ENCODE assay signal across 8 mouse cellular contexts in the genomic region with DNA sequence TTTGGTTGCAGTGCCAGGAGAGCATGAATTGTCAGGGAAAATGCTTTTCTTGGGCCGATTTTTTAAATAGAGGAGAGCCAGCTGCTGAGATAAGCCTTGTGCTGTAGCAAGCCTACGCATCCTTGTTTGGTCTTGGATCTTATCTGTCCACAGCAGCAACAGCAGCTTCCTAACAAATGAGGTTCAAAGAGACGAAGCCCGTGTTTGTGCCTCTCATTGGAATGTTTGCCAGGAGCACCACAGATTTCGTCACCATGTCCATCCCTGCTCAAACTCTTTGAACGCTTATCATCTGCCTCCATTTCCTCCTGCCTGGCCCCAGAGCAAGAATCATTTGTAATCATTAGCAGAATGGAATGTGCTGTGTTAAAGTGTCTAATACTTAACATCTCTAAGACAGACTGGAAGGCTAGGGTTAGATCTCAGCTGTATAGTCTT. TPM values are rescaled to one million over a fixed set of nuclear protein-coding genes. Genes with fewer than 3 reads are reported as not detected.
DNase-seq lines count a peak whose midpoint lies in the region; ATAC-seq and TF ChIP-seq lines count a peak whose summit lies in the region.

No protein-coding gene starts in this region.

- H3K27me3 ChIP-seq in midbrain, embryonic 16.5 days (ENCODE audit: control insufficient read depth, insufficient read depth, low read depth, low read length), result no peaks in the 10 kb centered on the region
- H3K27me3 ChIP-seq in midbrain, embryonic 11.5 days (ENCODE audit: control insufficient read depth, insufficient read depth, low read length), result no peaks in the 10 kb centered on the region
- H3K27me3 ChIP-seq in heart, embryonic 13.5 days (replicated peaks), result no peaks in the 10 kb centered on the region
- H3K27me3 ChIP-seq in kidney, embryonic 16.5 days (ENCODE audit: insufficient read depth, low read length), result no peaks in the 10 kb centered on the region
- no peaks in the 10 kb centered on the region for H3K27me3 ChIP-seq in lung, postnatal 0 days (replicated peaks; ENCODE audit: insufficient read depth, low read length)

- H3K4me1 ChIP-seq in midbrain, embryonic 16.5 days (ENCODE audit: control insufficient read depth, insufficient read depth, low read length), result peaks cover 2% of the 10 kb centered on the region; the same call in 1 of the 2 replicates
- H3K4me1 ChIP-seq in midbrain, embryonic 11.5 days (ENCODE audit: control insufficient read depth, insufficient read depth, low read length), result no peaks in the 10 kb centered on the region
- peaks cover 47% of the 10 kb centered on the region for H3K4me1 ChIP-seq in heart, embryonic 13.5 days
- H3K4me1 ChIP-seq in kidney, embryonic 16.5 days (ENCODE audit: insufficient read depth, low read length), result peaks cover 29% of the 10 kb centered on the region
- H3K4me1 ChIP-seq in lung, postnatal 0 days (ENCODE audit: insufficient read depth, low read depth, low read length), result peaks cover 8% of the 10 kb centered on the region; the same call in 1 of the 2 replicates

- no peak overlapping the region for H3K27ac ChIP-seq in midbrain, embryonic 16.5 days (ENCODE audit: low read length)
- H3K27ac ChIP-seq in midbrain, embryonic 11.5 days (ENCODE audit: low read depth, low read length), result no peak overlapping the region
- H3K27ac ChIP-seq in heart, embryonic 13.5 days (replicated peaks), result peak overlapping the region; percentile 62
- peak overlapping the region; percentile 89 for H3K27ac ChIP-seq in kidney, embryonic 16.5 days (ENCODE audit: low read length)
- peak overlapping the region; percentile 12; the same call in 1 of the 2 replicates for H3K27ac ChIP-seq in lung, postnatal 0 days (ENCODE audit: low read length)

- TF ChIP-seq EP300 in lung, postnatal 0 days (IDR thresholded peaks at IDR 0.05), result peak; percentile 89

- no peaks in the 10 kb centered on the region for H3K36me3 ChIP-seq in midbrain, embryonic 16.5 days (ENCODE audit: control insufficient read depth, insufficient read depth, low read length)
- H3K36me3 ChIP-seq in midbrain, embryonic 11.5 days (ENCODE audit: control insufficient read depth, insufficient read depth, low read length), result no peaks in the 10 kb centered on the region
- no peaks in the 10 kb centered on the region for H3K36me3 ChIP-seq in heart, embryonic 13.5 days
- no peaks in the 10 kb centered on the region for H3K36me3 ChIP-seq in kidney, embryonic 16.5 days (ENCODE audit: insufficient read depth, low read length)
- H3K36me3 ChIP-seq in lung, postnatal 0 days (ENCODE audit: insufficient read depth, low read length), result no peaks in the 10 kb centered on the region

- H3K9me3 ChIP-seq in midbrain, embryonic 16.5 days (replicated peaks; ENCODE audit: control insufficient read depth, low read length, poor library complexity, severe bottlenecking), result no peaks in the 10 kb centered on the region
- no peaks in the 10 kb centered on the region for H3K9me3 ChIP-seq in midbrain, embryonic 11.5 days (ENCODE audit: control insufficient read depth, low read length)
- peaks cover 2% of the 10 kb centered on the region for H3K9me3 ChIP-seq in heart, embryonic 13.5 days
- no peaks in the 10 kb centered on the region for H3K9me3 ChIP-seq in kidney, embryonic 16.5 days (ENCODE audit: low read length)
- H3K9me3 ChIP-seq in lung, postnatal 0 days (ENCODE audit: low read length), result no peaks in the 10 kb centered on the region

- 0 out of 2 replicates have a peak, but pooled peaks have one; percentile 28 for ATAC-seq in midbrain, embryonic 16.5 days
- ATAC-seq in midbrain, embryonic 11.5 days (ENCODE audit: low FRiP score), result no peak
- ATAC-seq in heart, embryonic 13.5 days (ENCODE audit: extremely low read depth, insufficient number of reproducible peaks, low FRiP score, low TSS enrichment), result peak; percentile 22; the same call in 1 of the 2 replicates
- peak; percentile 93 for ATAC-seq in kidney, embryonic 16.5 days (ENCODE audit: low FRiP score, low TSS enrichment)
- ATAC-seq in lung, postnatal 0 days, result peak; percentile 88
- ATAC-seq in CD4-positive, CD25-positive, alpha-beta regulatory T cell, adult 4 months, result no peak

- no peak overlapping the region for H3K4me2 ChIP-seq in midbrain, embryonic 16.5 days (ENCODE audit: low read length)
- H3K4me2 ChIP-seq in midbrain, embryonic 11.5 days, result no peak overlapping the region
- peak overlapping the region; percentile 29 for H3K4me2 ChIP-seq in heart, embryonic 13.5 days
- no peak overlapping the region for H3K4me2 ChIP-seq in kidney, embryonic 16.5 days (replicated peaks; ENCODE audit: low read depth, low read length)
- H3K4me2 ChIP-seq in lung, postnatal 0 days (replicated peaks; ENCODE audit: low read depth, low read length), result no peak overlapping the region

- DNase-seq in midbrain, embryonic 11.5 days (ENCODE audit: low spot score, missing footprints), result no peak
- DNase-seq in lung, postnatal 0 days (ENCODE audit: low spot score), result peak; percentile 84
- no peak for DNase-seq in cerebellum, postnatal 14 days
- DNase-seq in right cerebral cortex, postnatal 4 days, result no peak

- H3K9ac ChIP-seq in midbrain, embryonic 16.5 days (ENCODE audit: low read depth, low read length), result no peak overlapping the region
- no peak overlapping the region for H3K9ac ChIP-seq in midbrain, embryonic 11.5 days (ENCODE audit: low read length)
- H3K9ac ChIP-seq in heart, embryonic 13.5 days, result no peak overlapping the region
- H3K9ac ChIP-seq in kidney, embryonic 16.5 days (replicated peaks; ENCODE audit: low read length), result no peak overlapping the region
- H3K9ac ChIP-seq in lung, postnatal 0 days (replicated peaks; ENCODE audit: low read depth), result no peak overlapping the region

- no peak overlapping the region for H3K4me3 ChIP-seq in midbrain, embryonic 16.5 days (ENCODE audit: low read depth, low read length)
- H3K4me3 ChIP-seq in midbrain, embryonic 11.5 days (ENCODE audit: low read depth, low read length), result no peak overlapping the region
- no peak overlapping the region for H3K4me3 ChIP-seq in heart, embryonic 13.5 days
- H3K4me3 ChIP-seq in kidney, embryonic 16.5 days (ENCODE audit: low read length), result no peak overlapping the region
- no peak overlapping the region for H3K4me3 ChIP-seq in lung, postnatal 0 days (ENCODE audit: low read depth, low read length)

- WGBS in midbrain, embryonic 16.5 days, result 72% methylated on average over 6 of the region's 6 CpGs
- 73% methylated on average over 6 of the region's 6 CpGs for WGBS in midbrain, embryonic 11.5 days
- WGBS in heart, embryonic 13.5 days, result 3% methylated on average over 6 of the region's 6 CpGs
- whole genome bisulfite sequencing in kidney, embryonic 16.5 days, result 20% methylated on average over 6 of the region's 6 CpGs
- 6% methylated on average over 6 of the region's 6 CpGs for WGBS in lung, postnatal 0 days

- no peak for TF ChIP-seq CTCF in lung, postnatal 0 days (IDR thresholded peaks at IDR 0.05)

RNA-seq across cellular contexts. Expression of gene Ddah1, which starts 40.3 kb away (rescaled TPM):
- polyA plus RNA-seq in midbrain, embryonic 16.5 days (2015; fragmentation: Nextera tagmentation; extraction: Ambion mirVana), result 151 and 166 TPM in 2 replicates
- polyA plus RNA-seq in midbrain, embryonic 11.5 days (2014; fragmentation: Nextera tagmentation; extraction: Ambion mirVana), result 26.3 and 26.8 TPM in 2 replicates
- polyA plus RNA-seq in heart, embryonic 13.5 days (2015; fragmentation: Nextera tagmentation; extraction: Ambion mirVana), result 26.0 and 27.9 TPM in 2 replicates
- polyA plus RNA-seq in kidney, embryonic 16.5 days (2015; fragmentation: Nextera tagmentation; extraction: Ambion mirVana), result 73.5 and 76.7 TPM in 2 replicates
- 20.2 and 20.7 TPM in 2 replicates for polyA plus RNA-seq in lung, postnatal 0 days (2015; fragmentation: Nextera tagmentation; extraction: Ambion mirVana)
- polyA plus RNA-seq in CD4-positive, CD25-positive, alpha-beta regulatory T cell, adult 4 months (2017; shearing (Covaris generic)), result under 1 TPM in 1 of 2 experiments, not detected in 1; 0.13 TPM

Comparison
In these comparisons a context has a peak if more than half of its experiments do, and no peak if none do; other contexts are left out.
1. ATAC-seq: peak in midbrain, embryonic 16.5 days (single experiment), heart, embryonic 13.5 days (single experiment), kidney, embryonic 16.5 days (single experiment) and lung, postnatal 0 days (single experiment); none in midbrain, embryonic 11.5 days (single experiment) and CD4-positive, CD25-positive, alpha-beta regulatory T cell, adult 4 months (single experiment).
2. H3K27ac ChIP-seq: peak in heart, embryonic 13.5 days (single experiment), kidney, embryonic 16.5 days (single experiment) and lung, postnatal 0 days (single experiment); none in midbrain, embryonic 16.5 days (single experiment) and midbrain, embryonic 11.5 days (single experiment).
3. RNA of gene Ddah1, which starts 40.3 kb away (polyA plus RNA-seq): 151 to 166 TPM in midbrain, embryonic 16.5 days, 73.5 to 76.7 TPM in kidney, embryonic 16.5 days, 26.0 to 27.9 TPM in heart, embryonic 13.5 days, 26.3 to 26.8 TPM in midbrain, embryonic 11.5 days and 20.2 to 20.7 TPM in lung, postnatal 0 days; 0.13 TPM in CD4-positive, CD25-positive, alpha-beta regulatory T cell, adult 4 months; every median in the first group is over 10 times any median in the second.